Mouse (Mus musculus) cerebellum, adult 2 months (tissue): ENCODE measurements at regions not wholly inside any gene's neighbourhood (a gene's known extent, or its start where the extent isn't known, plus 50 kb on each side); places are given as distances from the start of the nearest gene placed in this dataset.

Source experiments
- DNase-seq, 2 experiments: peaks; one replicate each; pipeline ENCODE4 v3.0.0; 2021
- H3K27ac ChIP-seq: fragments of 200-500 bp; 2 replicates; pipeline ENCODE4 v1.5.1; 2012; ENCODE audit warnings: low read length, control low read depth, inconsistent platforms; ENCODE audit not compliant: insufficient read depth
- H3K27me3 ChIP-seq: fragments of 200-500 bp; 2 replicates; pipeline ENCODE4 v1.6.1; 2012; ENCODE audit warnings: inconsistent platforms, mild to moderate bottlenecking, low read length, moderate library complexity; ENCODE audit not compliant: control insufficient read depth, insufficient read depth
- H3K4me1 ChIP-seq: fragments of 200-500 bp; 2 replicates; pipeline ENCODE4 v1.6.1; 2011; ENCODE audit warnings: low read length; ENCODE audit not compliant: control insufficient read depth, insufficient read depth
- H3K4me3 ChIP-seq: fragments of 200-500 bp; replicated peaks from 2 replicates; pipeline ENCODE3; 2011; ENCODE audit warnings: mild to moderate bottlenecking, low read depth, low read length, control low read depth; ENCODE audit not compliant: insufficient read depth
- CTCF ChIP-seq: fragments of 200-500 bp; IDR thresholded peaks from 2 replicates; pipeline ENCODE4 v1.5.1; 2011; ENCODE audit warnings: low read depth, mild to moderate bottlenecking, control low read depth, low read length, moderate library complexity, borderline replicate concordance; ENCODE audit not compliant: insufficient read depth
- POLR2A ChIP-seq: fragments of 200-500 bp; IDR thresholded peaks from 2 replicates; pipeline ENCODE4 v1.6.1; 2011; ENCODE audit warnings: low read length, control low read depth, borderline replicate concordance; ENCODE audit not compliant: insufficient read depth
- WGBS: fragments of 180-500 bp; shearing (Covaris S2); methylation state at CpG from one replicate; pipeline ENCODE4 v1.1.7; 2018; 5-methylcytosine and 5-hydroxymethylcytosine counted together

DNA sequence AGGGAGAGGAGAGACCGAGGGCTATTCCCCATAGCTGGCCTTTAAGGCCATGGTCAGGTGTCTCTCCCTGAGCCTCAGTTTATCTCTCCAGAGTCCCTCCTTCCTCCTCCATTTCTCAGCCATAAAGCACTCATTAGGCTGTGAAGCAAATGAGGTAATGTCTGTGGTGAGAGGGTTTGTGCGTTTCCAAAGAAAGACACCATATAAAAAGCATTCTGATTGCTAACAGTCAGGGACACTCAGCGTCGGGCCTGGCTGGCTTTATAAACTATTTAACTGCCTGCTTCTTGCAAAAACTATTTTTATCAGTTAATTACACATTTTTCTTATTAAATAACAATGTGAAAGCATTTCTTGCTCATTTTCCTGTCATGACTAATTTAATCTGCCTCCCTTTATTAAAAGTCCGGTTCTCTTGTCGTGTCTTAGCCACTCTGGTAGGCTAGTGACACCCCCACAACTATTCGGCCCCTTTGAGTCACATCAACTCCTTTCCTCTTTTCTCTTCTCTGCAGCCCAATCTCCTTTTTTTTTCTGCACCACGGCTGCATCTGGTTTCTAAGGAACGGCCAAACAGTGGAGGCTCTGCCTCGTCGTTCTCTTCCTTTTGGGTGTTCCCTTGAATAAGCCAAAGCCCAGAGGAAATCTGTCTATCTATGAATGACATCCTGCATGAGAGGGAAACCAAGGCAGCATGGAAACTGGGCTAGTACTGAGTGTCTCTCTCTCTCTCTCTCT is 114.6 kb upstream of the Lmo4 start:
- no peak for DNase-seq
- 82% methylated on average over 11 of the region's 11 CpGs for WGBS
- TF ChIP-seq CTCF (no peak), POLR2A (no peak)

GRCm38 (mm10) chr3:144318761-144319467 is 113.9 kb upstream of the Lmo4 start:
- 8% methylated on average over 16 of the region's 16 CpGs for WGBS
- TF ChIP-seq CTCF: no peak
- no peak for TF ChIP-seq POLR2A
- no peak overlapping the region for H3K4me3 ChIP-seq

More for the DNA sequence above, 114.6 kb upstream of the Lmo4 start:
- no peak overlapping the region for H3K4me3 ChIP-seq
- H3K4me1 ChIP-seq: no peaks in the 10 kb centered on the region
- no peaks in the 10 kb centered on the region for H3K27me3 ChIP-seq
- no peak overlapping the region for H3K27ac ChIP-seq

DNA sequence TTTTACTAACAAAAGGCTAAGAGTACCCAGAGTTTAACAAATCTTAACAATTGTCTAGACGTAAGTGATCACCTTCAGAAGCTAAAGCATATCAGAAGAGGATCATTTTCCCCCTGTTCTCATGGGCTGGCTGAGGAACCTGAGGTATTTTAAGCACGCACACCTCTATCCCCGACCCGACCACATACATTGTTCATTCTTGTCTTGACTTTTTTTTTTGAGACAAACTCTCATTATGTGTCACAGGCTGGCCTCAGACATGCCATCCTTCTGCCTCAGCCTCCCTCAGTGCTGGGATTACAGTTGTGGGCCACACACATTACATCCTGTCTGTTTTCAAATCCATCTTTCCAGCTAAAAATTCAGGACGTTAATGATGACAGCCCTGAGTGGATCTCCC is 105.7 kb upstream of the Lmo4 start:
- 89% methylated on average over 5 of the region's 5 CpGs for WGBS
- no peak overlapping the region for H3K4me3 ChIP-seq
- no peak for TF ChIP-seq POLR2A
- TF ChIP-seq CTCF: no peak
- H3K4me1 ChIP-seq: no peaks in the 10 kb centered on the region
- no peak for DNase-seq
- H3K27me3 ChIP-seq: no peaks in the 10 kb centered on the region
- H3K27ac ChIP-seq: no peak overlapping the region

More at GRCm38 (mm10) chr3:144318761-144319467, 113.9 kb upstream of the Lmo4 start:
- no peaks in the 10 kb centered on the region for H3K27me3 ChIP-seq
- H3K4me1 ChIP-seq: no peaks in the 10 kb centered on the region
- H3K27ac ChIP-seq: no peak overlapping the region
- DNase-seq: peak; percentile 11 to 12

- H3K4me3 ChIP-seq: no peak overlapping the region
- no peaks in the 10 kb centered on the region for H3K27me3 ChIP-seq
- TF ChIP-seq POLR2A: no peak
- TF ChIP-seq CTCF: no peak
- H3K4me1 ChIP-seq: no peaks in the 10 kb centered on the region
- WGBS: 72% methylated on average over 4 of the region's 4 CpGs
- H3K27ac ChIP-seq: no peak overlapping the region
- DNase-seq: no peak
Measured at GRCm38 (mm10) chr3:144308616-144309015, 103.6 kb upstream of the Lmo4 start.

DNA sequence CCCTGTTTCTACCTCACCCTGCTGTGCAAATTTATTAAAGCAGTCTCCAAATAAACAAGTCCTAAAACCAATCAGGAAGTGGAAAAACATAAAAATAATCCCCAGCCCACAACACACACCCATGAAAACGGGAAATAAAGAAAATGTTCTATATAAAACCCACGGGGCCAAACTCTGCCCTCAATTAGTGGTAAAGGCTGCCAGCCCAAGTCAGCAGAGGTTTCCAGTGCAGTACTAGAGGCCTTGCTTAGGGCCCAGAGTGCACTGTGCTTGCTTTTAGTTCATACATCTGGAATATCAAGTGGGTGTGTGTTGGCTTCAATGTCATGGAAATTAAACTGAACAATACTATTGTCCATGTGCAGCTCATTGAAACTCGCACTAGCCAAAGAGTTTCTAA is 102.5 kb upstream of the Lmo4 start:
- DNase-seq: no peak
- WGBS: 69% methylated on average over 3 of the region's 3 CpGs
- Histone ChIP-seq H3K27me3 (no peaks in the 10 kb centered on the region), H3K27ac (no peak overlapping the region), H3K4me3 (no peak overlapping the region), H3K4me1 (no peaks in the 10 kb centered on the region)
- TF ChIP-seq CTCF: no peak
- no peak for TF ChIP-seq POLR2A

- DNase-seq: no peak
- WGBS: 42% methylated on average over 4 of the region's 4 CpGs
- Histone ChIP-seq H3K27me3 (no peaks in the 10 kb centered on the region), H3K4me3 (no peak overlapping the region), H3K4me1 (no peaks in the 10 kb centered on the region), H3K27ac (no peak overlapping the region)
- no peak for TF ChIP-seq CTCF
- no peak for TF ChIP-seq POLR2A
Measured at GRCm38 (mm10) chr3:144305456-144305855, 100.4 kb upstream of the Lmo4 start.

- TF ChIP-seq CTCF (no peak), POLR2A (no peak)
- H3K4me3 ChIP-seq: no peak overlapping the region
- no peaks in the 10 kb centered on the region for H3K27me3 ChIP-seq
- no peak overlapping the region for H3K27ac ChIP-seq
- no peaks in the 10 kb centered on the region for H3K4me1 ChIP-seq
- no peak for DNase-seq
- 20% methylated on average over 4 of the region's 4 CpGs for WGBS
Measured at GRCm38 (mm10) chr3:144304924-144305323, 99.9 kb upstream of the Lmo4 start.

DNA sequence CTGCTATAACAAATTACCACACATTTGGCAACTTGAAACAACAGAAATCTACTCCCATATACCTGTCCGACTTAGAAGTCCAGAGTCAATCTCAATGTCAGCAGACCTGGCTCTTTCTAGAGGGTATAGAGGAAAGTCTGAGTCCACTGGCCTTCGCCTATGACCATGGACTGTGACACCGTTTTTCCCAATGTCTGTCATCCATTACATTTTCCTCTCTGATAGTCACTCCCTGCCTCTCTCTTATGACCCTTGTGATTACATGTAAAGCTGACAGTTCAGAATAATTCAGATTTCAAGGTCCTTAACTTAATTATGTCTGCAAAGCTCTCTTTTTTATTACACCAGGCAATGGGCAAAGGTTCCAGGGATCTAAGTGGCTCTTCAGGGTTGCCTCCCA is 97.6 kb upstream of the Lmo4 start:
- no peak for TF ChIP-seq CTCF
- TF ChIP-seq POLR2A: no peak
- H3K4me3 ChIP-seq: no peak overlapping the region
- 87% methylated on average over 3 of the region's 3 CpGs for WGBS
- no peak overlapping the region for H3K27ac ChIP-seq
- H3K27me3 ChIP-seq: no peaks in the 10 kb centered on the region
- no peaks in the 10 kb centered on the region for H3K4me1 ChIP-seq
- DNase-seq: no peak
